Mouse (Mus musculus): ENCODE results near the gene Coq2. TPM values are rescaled to one million over a fixed set of nuclear protein-coding genes. Genes with fewer than 3 reads are reported as not detected.

Coq2 gene
- total RNA-seq, 2 experiments from 2014 or later, result 77.1 to 79.6 TPM

GRCm38 (mm10) chr5:100663854-100664253, 11.1 kb downstream of the Coq2 start:
- peak in 1 of 2 experiments; percentile 20 for DNase-seq (ENCODE audit: low spot score in 2 of 2)

GRCm38 (mm10) chr5:100663011-100663410, 11.9 kb downstream of the Coq2 start:
- no peak for DNase-seq (ENCODE audit: low spot score in 2 of 2)

GRCm38 (mm10) chr5:100658460-100658859, 16.5 kb downstream of the Coq2 start:
- peak; percentile 18 to 41 for DNase-seq (ENCODE audit: low spot score in 2 of 2)

- DNase-seq (ENCODE audit: low spot score in 2 of 2), result no peak
Measured at GRCm38 (mm10) chr5:100656352-100656751, 18.6 kb downstream of the Coq2 start.

- DNase-seq (ENCODE audit: low spot score in 2 of 2), result no peak
Measured at GRCm38 (mm10) chr5:100652327-100652726, 22.6 kb downstream of the Coq2 start.

GRCm38 (mm10) chr5:100651486-100651885, 23.5 kb downstream of the Coq2 start:
- DNase-seq (ENCODE audit: low spot score in 2 of 2), result no peak

- no peak for DNase-seq (ENCODE audit: low spot score in 2 of 2)
Measured at GRCm38 (mm10) chr5:100650969-100651368, 24.0 kb downstream of the Coq2 start.

- DNase-seq (ENCODE audit: low spot score in 2 of 2), result no peak
Measured at GRCm38 (mm10) chr5:100648546-100648945, 26.4 kb downstream of the Coq2 start.

- no peak for DNase-seq (ENCODE audit: low spot score in 2 of 2)
Measured at GRCm38 (mm10) chr5:100648046-100648445, 26.9 kb downstream of the Coq2 start.

GRCm38 (mm10) chr5:100646558-100646957, 28.4 kb downstream of the Coq2 start:
- no peak for DNase-seq (ENCODE audit: low spot score in 2 of 2)

- DNase-seq (ENCODE audit: low spot score in 2 of 2), result no peak
Measured at GRCm38 (mm10) chr5:100643991-100644535, 30.9 kb downstream of the Coq2 start.

- DNase-seq (ENCODE audit: low spot score in 2 of 2), result peak in 1 of 2 experiments; percentile 37
Measured at GRCm38 (mm10) chr5:100643253-100643990, 31.5 kb downstream of the Coq2 start.

GRCm38 (mm10) chr5:100642316-100642715, 32.6 kb downstream of the Coq2 start:
- no peak for DNase-seq (ENCODE audit: low spot score in 2 of 2)

- DNase-seq (ENCODE audit: low spot score in 2 of 2), result no peak
Measured at GRCm38 (mm10) chr5:100638483-100638882, 36.5 kb downstream of the Coq2 start.

GRCm38 (mm10) chr5:100636794-100637544, 38.0 kb downstream of the Coq2 start:
- peak in 1 of 2 experiments; percentile 16 for DNase-seq (ENCODE audit: low spot score in 2 of 2)

- no peak for DNase-seq (ENCODE audit: low spot score in 2 of 2)
Measured at GRCm38 (mm10) chr5:100635908-100636307, 39.0 kb downstream of the Coq2 start.

- no peak for DNase-seq (ENCODE audit: low spot score in 2 of 2)
Measured at GRCm38 (mm10) chr5:100634885-100635478, 40.0 kb downstream of the Coq2 start.

- DNase-seq (ENCODE audit: low spot score in 2 of 2), result no peak
Measured at GRCm38 (mm10) chr5:100632540-100633129, 42.3 kb downstream of the Coq2 start.

- no peak for DNase-seq (ENCODE audit: low spot score in 2 of 2)
Measured at GRCm38 (mm10) chr5:100628807-100629206, 46.1 kb downstream of the Coq2 start.

- DNase-seq (ENCODE audit: low spot score in 2 of 2), result no peak
Measured at GRCm38 (mm10) chr5:100626526-100626925, 48.4 kb downstream of the Coq2 start.

GRCm38 (mm10) chr5:100624743-100625360, 50.1 kb downstream of the Coq2 start:
- no peak for DNase-seq (ENCODE audit: low spot score in 2 of 2)
